Mouse (Mus musculus): ENCODE results near the gene Mblac1. TPM values are rescaled to one million over a fixed set of nuclear protein-coding genes. Genes with fewer than 3 reads are reported as not detected.

Mblac1 gene
- total and polyA plus RNA-seq, 2 experiments = 1.0 to 2.1 TPM

DNA sequence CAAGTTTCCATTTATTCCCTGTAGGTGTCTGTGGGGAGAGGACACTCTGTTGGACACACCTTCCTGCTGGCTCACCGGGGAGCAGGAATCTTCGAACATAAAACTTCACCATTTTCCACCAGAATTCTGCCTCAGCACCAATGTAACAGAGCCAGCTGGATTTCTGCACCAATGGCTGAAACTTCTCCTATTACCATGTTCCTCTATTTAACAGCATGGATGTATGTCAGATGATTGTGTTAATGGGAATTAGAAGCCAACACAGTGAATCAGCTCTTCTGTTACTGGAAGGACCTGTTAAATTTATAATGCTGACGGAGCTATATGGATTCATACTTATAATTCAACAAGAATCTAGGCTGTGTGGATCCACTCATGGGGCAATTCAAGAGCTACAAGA is 35.4 kb downstream of the Mblac1 start:
- Histone ChIP-seq H3K79me2 (ENCODE audit: control insufficient read depth, insufficient read depth, low read length) (no peaks in the 10 kb centered on the region), H3K4me1 (ENCODE audit: control insufficient read depth, insufficient read depth, low read length) (no peaks in the 10 kb centered on the region), H3K27me3 (ENCODE audit: control insufficient read depth, insufficient read depth, low read length) (no peaks in the 10 kb centered on the region), H3K27ac (replicated peaks; ENCODE audit: insufficient read depth, low read depth, low read length) (no peak overlapping the region), H3K36me3 (ENCODE audit: control insufficient read depth, insufficient read depth, low read length) (no peaks in the 10 kb centered on the region), H3K4me3 (ENCODE audit: insufficient read depth, low read depth, low read length) (no peak overlapping the region), H3K9ac (ENCODE audit: low read depth, low read length) (no peak overlapping the region)
- WGBS = 81% methylated on average over 3 of the region's 3 CpGs
- no peak for DNase-seq (ENCODE audit: extremely low read depth, low read depth, low spot score)
- TF ChIP-seq POLR2A (IDR thresholded peaks at IDR 0.05; ENCODE audit: extremely low read depth, insufficient read depth, low read length) (no peak), CTCF (IDR thresholded peaks at IDR 0.05; ENCODE audit: low read depth, low read length) (no peak)

DNA sequence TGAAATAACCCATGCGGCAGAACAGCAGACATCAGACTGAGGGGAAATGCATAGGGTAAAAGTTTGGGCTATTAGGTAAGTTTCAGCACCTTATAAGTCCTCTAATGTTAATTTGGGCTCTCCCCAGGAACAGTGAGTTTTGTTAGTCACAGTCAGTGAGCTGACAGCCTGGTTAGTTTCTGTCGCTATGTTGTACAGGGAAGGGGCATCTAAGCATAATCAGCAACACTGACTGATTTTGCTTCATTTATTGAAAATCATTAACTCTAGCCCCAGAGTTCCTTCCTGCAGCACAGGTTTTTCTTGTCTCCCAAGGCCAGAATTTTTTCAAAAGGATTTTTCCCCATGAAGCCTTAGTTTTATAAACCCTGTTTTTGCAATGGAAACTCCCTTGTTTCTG is 39.7 kb downstream of the Mblac1 start:
- no peaks in the 10 kb centered on the region for H3K4me1 ChIP-seq (ENCODE audit: control insufficient read depth, insufficient read depth, low read length)
- no peaks in the 10 kb centered on the region for H3K79me2 ChIP-seq (ENCODE audit: control insufficient read depth, insufficient read depth, low read length)
- TF ChIP-seq CTCF (IDR thresholded peaks at IDR 0.05; ENCODE audit: low read depth, low read length) (no peak), POLR2A (IDR thresholded peaks at IDR 0.05; ENCODE audit: extremely low read depth, insufficient read depth, low read length) (no peak)
- H3K27me3 ChIP-seq (ENCODE audit: control insufficient read depth, insufficient read depth, low read length) = no peaks in the 10 kb centered on the region
- no peak overlapping the region for H3K27ac ChIP-seq (replicated peaks; ENCODE audit: insufficient read depth, low read depth, low read length)
- H3K9ac ChIP-seq (ENCODE audit: low read depth, low read length) = no peak overlapping the region
- H3K4me3 ChIP-seq (ENCODE audit: insufficient read depth, low read depth, low read length) = no peak overlapping the region
- no peak for DNase-seq (ENCODE audit: extremely low read depth, low read depth, low spot score)
- no peaks in the 10 kb centered on the region for H3K36me3 ChIP-seq (ENCODE audit: control insufficient read depth, insufficient read depth, low read length)
- 92% methylated on average over 2 of the region's 2 CpGs for WGBS

DNA sequence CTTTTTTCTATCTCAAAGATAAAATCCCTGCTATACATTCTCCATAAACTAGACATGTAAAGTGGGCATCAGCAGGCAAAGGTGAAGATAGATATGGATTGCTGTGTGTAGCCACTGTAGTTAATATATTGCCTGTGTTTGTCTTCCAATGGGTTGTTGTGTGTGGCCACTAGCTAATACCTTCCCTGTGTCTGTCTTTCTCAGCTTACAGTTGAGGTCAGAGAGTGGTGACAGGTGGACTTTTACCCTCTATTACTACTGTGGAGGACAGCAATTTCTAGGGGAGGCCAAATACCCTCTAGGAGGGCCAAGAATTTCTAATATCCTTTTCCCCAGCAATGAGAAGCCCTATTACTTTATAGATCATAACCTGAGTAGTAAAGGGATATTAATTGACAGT is 40.1 kb downstream of the Mblac1 start:
- no peak overlapping the region for H3K9ac ChIP-seq (ENCODE audit: low read depth, low read length)
- no peaks in the 10 kb centered on the region for H3K4me1 ChIP-seq (ENCODE audit: control insufficient read depth, insufficient read depth, low read length)
- H3K4me3 ChIP-seq (ENCODE audit: insufficient read depth, low read depth, low read length) = no peak overlapping the region
- H3K27ac ChIP-seq (replicated peaks; ENCODE audit: insufficient read depth, low read depth, low read length) = no peak overlapping the region
- no peak for DNase-seq (ENCODE audit: extremely low read depth, low read depth, low spot score)
- H3K79me2 ChIP-seq (ENCODE audit: control insufficient read depth, insufficient read depth, low read length) = no peaks in the 10 kb centered on the region
- no peaks in the 10 kb centered on the region for H3K27me3 ChIP-seq (ENCODE audit: control insufficient read depth, insufficient read depth, low read length)
- TF ChIP-seq POLR2A (IDR thresholded peaks at IDR 0.05; ENCODE audit: extremely low read depth, insufficient read depth, low read length) (no peak), CTCF (IDR thresholded peaks at IDR 0.05; ENCODE audit: low read depth, low read length) (no peak)
- no peaks in the 10 kb centered on the region for H3K36me3 ChIP-seq (ENCODE audit: control insufficient read depth, insufficient read depth, low read length)

DNA sequence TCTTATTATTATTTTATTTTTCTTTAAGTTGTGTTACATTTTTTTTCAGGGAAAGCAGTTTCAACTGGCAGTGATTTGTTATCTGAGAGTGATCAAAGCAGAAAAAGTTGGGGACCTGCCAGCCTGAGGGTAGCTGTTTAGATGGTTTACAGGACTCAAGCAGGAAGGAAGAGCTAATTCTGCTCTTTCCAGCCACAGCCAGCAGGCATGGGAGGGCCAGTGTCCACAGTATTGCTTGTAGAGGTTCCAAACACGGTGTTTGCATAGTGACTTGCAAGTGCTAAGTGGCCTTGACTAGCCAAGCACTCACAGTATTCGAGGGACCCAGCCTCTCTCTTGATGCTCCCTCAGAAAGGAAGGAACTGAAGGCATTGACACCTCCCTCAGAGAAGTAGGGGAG is 47.4 kb downstream of the Mblac1 start:
- H3K27ac ChIP-seq (replicated peaks; ENCODE audit: insufficient read depth, low read depth, low read length) = no peak overlapping the region
- no peak for DNase-seq (ENCODE audit: extremely low read depth, low read depth, low spot score)
- no peak overlapping the region for H3K4me3 ChIP-seq (ENCODE audit: insufficient read depth, low read depth, low read length)
- H3K36me3 ChIP-seq (ENCODE audit: control insufficient read depth, insufficient read depth, low read length) = no peaks in the 10 kb centered on the region
- H3K27me3 ChIP-seq (ENCODE audit: control insufficient read depth, insufficient read depth, low read length) = no peaks in the 10 kb centered on the region
- H3K4me1 ChIP-seq (ENCODE audit: control insufficient read depth, insufficient read depth, low read length) = no peaks in the 10 kb centered on the region
- TF ChIP-seq POLR2A (IDR thresholded peaks at IDR 0.05; ENCODE audit: extremely low read depth, insufficient read depth, low read length) = no peak
- no peak for TF ChIP-seq CTCF (IDR thresholded peaks at IDR 0.05; ENCODE audit: low read depth, low read length)
- WGBS = 13% methylated on average over 2 of the region's 2 CpGs
- no peak overlapping the region for H3K9ac ChIP-seq (ENCODE audit: low read depth, low read length)
- no peaks in the 10 kb centered on the region for H3K79me2 ChIP-seq (ENCODE audit: control insufficient read depth, insufficient read depth, low read length)

Other genes starting within 250 kb of the Mblac1 start
- gene Gjc3, start 231.2 kb upstream of the Mblac1 start, total RNA-seq (2014; rRNA removed) = 0.47 and 0.55 TPM in 2 replicates
- 0.18 and 0.44 TPM in 2 replicates for gene Gjc3, start 231.2 kb upstream of the Mblac1 start, polyA plus RNA-seq (2012; rRNA removed)
- 1,462 and 1,614 TPM in 2 replicates for gene Azgp1, start 212.8 kb upstream of the Mblac1 start, total RNA-seq (2014; rRNA removed)
- gene Azgp1, start 212.8 kb upstream of the Mblac1 start, polyA plus RNA-seq (2012; rRNA removed) = 1,097 and 1,209 TPM in 2 replicates
- not detected in 2 replicates for gene Smok3a, start 173.1 kb upstream of the Mblac1 start, total RNA-seq (2014; rRNA removed)
- not detected in 2 replicates for gene Smok3a, start 173.1 kb upstream of the Mblac1 start, polyA plus RNA-seq (2012; rRNA removed)
- 0.37 TPM in 1 of 2 replicates, not detected in the other for gene Smok3b, start 172.9 kb upstream of the Mblac1 start, total RNA-seq (2014; rRNA removed)
- not detected in 2 replicates for gene Smok3b, start 172.9 kb upstream of the Mblac1 start, polyA plus RNA-seq (2012; rRNA removed)
- not detected in 2 replicates for gene Smok3c, start 141.1 kb upstream of the Mblac1 start, total RNA-seq (2014; rRNA removed)
- gene Smok3c, start 141.1 kb upstream of the Mblac1 start, polyA plus RNA-seq (2012; rRNA removed) = not detected in 2 replicates
- 22.2 and 24.3 TPM in 2 replicates for gene Zkscan1, start 109.2 kb upstream of the Mblac1 start, total RNA-seq (2014; rRNA removed)
- gene Zkscan1, start 109.2 kb upstream of the Mblac1 start, polyA plus RNA-seq (2012; rRNA removed) = 3.1 and 3.9 TPM in 2 replicates
- 8.9 and 10.2 TPM in 2 replicates for gene Zscan21, start 77.4 kb upstream of the Mblac1 start, total RNA-seq (2014; rRNA removed)
- 6.0 and 6.8 TPM in 2 replicates for gene Zscan21, start 77.4 kb upstream of the Mblac1 start, polyA plus RNA-seq (2012; rRNA removed)
- gene Zfp113, start 38.6 kb upstream of the Mblac1 start, total RNA-seq (2014; rRNA removed) = 3.5 and 3.8 TPM in 2 replicates
- 3.6 and 4.2 TPM in 2 replicates for gene Zfp113, start 38.6 kb upstream of the Mblac1 start, polyA plus RNA-seq (2012; rRNA removed)
- gene Cops6, start 33.2 kb upstream of the Mblac1 start, total RNA-seq (2014; rRNA removed) = 61.9 and 74.4 TPM in 2 replicates
- gene Cops6, start 33.2 kb upstream of the Mblac1 start, polyA plus RNA-seq (2012; rRNA removed) = 109 and 118 TPM in 2 replicates
- gene Ap4m1, start 22.3 kb upstream of the Mblac1 start, total RNA-seq (2014; rRNA removed) = 9.6 and 12.3 TPM in 2 replicates
- gene Ap4m1, start 22.3 kb upstream of the Mblac1 start, polyA plus RNA-seq (2012; rRNA removed) = 9.1 and 14.8 TPM in 2 replicates
- 11.0 and 14.8 TPM in 2 replicates for gene Mcm7, start 21.9 kb upstream of the Mblac1 start, total RNA-seq (2014; rRNA removed)
- 9.7 and 12.4 TPM in 2 replicates for gene Mcm7, start 21.9 kb upstream of the Mblac1 start, polyA plus RNA-seq (2012; rRNA removed)
- gene Taf6, start 6.9 kb upstream of the Mblac1 start, total RNA-seq (2014; rRNA removed) = 14.2 and 14.9 TPM in 2 replicates
- gene Taf6, start 6.9 kb upstream of the Mblac1 start, polyA plus RNA-seq (2012; rRNA removed) = 29.9 and 32.7 TPM in 2 replicates
- 4.9 and 5.0 TPM in 2 replicates for gene Cnpy4, start 6.8 kb upstream of the Mblac1 start, total RNA-seq (2014; rRNA removed)
- gene Cnpy4, start 6.8 kb upstream of the Mblac1 start, polyA plus RNA-seq (2012; rRNA removed) = 1.3 and 1.7 TPM in 2 replicates
- not detected in 2 replicates for gene Nxpe5, start 31.6 kb downstream of the Mblac1 start, total RNA-seq (2014; rRNA removed)
- gene Nxpe5, start 31.6 kb downstream of the Mblac1 start, polyA plus RNA-seq (2012; rRNA removed) = 0.04 and 0.07 TPM in 2 replicates
- gene Lamtor4, start 61.2 kb downstream of the Mblac1 start, total RNA-seq (2014; rRNA removed) = 99.9 and 105 TPM in 2 replicates
- 177 and 206 TPM in 2 replicates for gene Lamtor4, start 61.2 kb downstream of the Mblac1 start, polyA plus RNA-seq (2012; rRNA removed)
- gene BC037034, start 69.7 kb downstream of the Mblac1 start, total RNA-seq (2014; rRNA removed) = 3.1 and 3.2 TPM in 2 replicates
- gene BC037034, start 69.7 kb downstream of the Mblac1 start, polyA plus RNA-seq (2012; rRNA removed) = 16.8 and 24.1 TPM in 2 replicates
- not detected in 2 replicates for gene Gal3st4, start 78.5 kb downstream of the Mblac1 start, total RNA-seq (2014; rRNA removed)
- gene Gal3st4, start 78.5 kb downstream of the Mblac1 start, polyA plus RNA-seq (2012; rRNA removed) = not detected in 2 replicates
- not detected in 2 replicates for gene Gm43720, start 85.6 kb downstream of the Mblac1 start, total RNA-seq (2014; rRNA removed)
- not detected in 2 replicates for gene Gm43720, start 85.6 kb downstream of the Mblac1 start, polyA plus RNA-seq (2012; rRNA removed)
- 0.09 TPM in 1 of 2 replicates, not detected in the other for gene Gpc2, start 85.7 kb downstream of the Mblac1 start, total RNA-seq (2014; rRNA removed)
- 0.15 and 0.18 TPM in 2 replicates for gene Gpc2, start 85.7 kb downstream of the Mblac1 start, polyA plus RNA-seq (2012; rRNA removed)
- gene Stag3, start 85.9 kb downstream of the Mblac1 start, total RNA-seq (2014; rRNA removed) = 0.07 and 0.09 TPM in 2 replicates
- 0.09 TPM in 1 of 2 replicates, not detected in the other for gene Stag3, start 85.9 kb downstream of the Mblac1 start, polyA plus RNA-seq (2012; rRNA removed)
- gene Pvrig, start 147.6 kb downstream of the Mblac1 start, total RNA-seq (2014; rRNA removed) = 0.92 and 0.94 TPM in 2 replicates
- 0.25 and 0.50 TPM in 2 replicates for gene Pvrig, start 147.6 kb downstream of the Mblac1 start, polyA plus RNA-seq (2012; rRNA removed)
- 5.6 and 5.8 TPM in 2 replicates for gene Zfp157, start 247.2 kb downstream of the Mblac1 start, total RNA-seq (2014; rRNA removed)
- gene Zfp157, start 247.2 kb downstream of the Mblac1 start, polyA plus RNA-seq (2012; rRNA removed) = 1.4 and 1.5 TPM in 2 replicates